Mouse (Mus musculus) heart, embryonic 16.5 days (tissue): ENCODE results near the gene Lyar. TPM values are rescaled to one million over a fixed set of nuclear protein-coding genes. Genes with fewer than 3 reads are reported as not detected.

Experiments used
- ATAC-seq: fragments of 200-750 bp; cut with Nextera tagmentation; replicated peaks from 2 replicates; pipeline ENCODE4 v1.8.0; 2017; ENCODE audit warnings: moderate number of reproducible peaks; ENCODE audit not compliant: insufficient read depth, low FRiP score; ENCODE audit errors: extremely low read depth
- H3K27ac ChIP-seq: fragments of 300-500 bp; sonication (generic); 2 replicates; pipeline ENCODE4 v1.5.1; 2014; ENCODE audit warnings: mild to moderate bottlenecking, low read length, control low read depth, moderate library complexity
- H3K27me3 ChIP-seq: fragments of 300-500 bp; sonication (generic); 2 replicates; pipeline ENCODE4 v1.6.1; 2014; ENCODE audit warnings: low read length, mixed read lengths; ENCODE audit not compliant: control insufficient read depth, insufficient read depth
- H3K36me3 ChIP-seq: fragments of 300-500 bp; sonication (generic); 2 replicates; pipeline ENCODE4 v1.6.1; 2014; ENCODE audit not compliant: control insufficient read depth, insufficient read depth
- H3K4me1 ChIP-seq: fragments of 300-500 bp; sonication (generic); 2 replicates; pipeline ENCODE4 v1.6.1; 2014; ENCODE audit warnings: low read length, mixed read lengths; ENCODE audit not compliant: control insufficient read depth, insufficient read depth
- H3K4me2 ChIP-seq: fragments of 300-500 bp; sonication (generic); 2 replicates; pipeline ENCODE4 v1.6.1; 2014; ENCODE audit warnings: low read depth, mild to moderate bottlenecking, control low read depth, low read length
- H3K4me3 ChIP-seq: fragments of 300-500 bp; sonication (generic); 2 replicates; pipeline ENCODE4 v1.5.1; 2014; ENCODE audit warnings: mild to moderate bottlenecking, control low read depth, low read length
- H3K9ac ChIP-seq: fragments of 300-500 bp; sonication (generic); 2 replicates; pipeline ENCODE4 v1.6.1; 2014; ENCODE audit warnings: low read length, control low read depth
- H3K9me3 ChIP-seq: fragments of 300-500 bp; sonication (generic); replicated peaks from 2 replicates; pipeline ENCODE4 v1.6.1; 2016; ENCODE audit warnings: low read length; ENCODE audit not compliant: control insufficient read depth
- WGBS: fragments of 180-500 bp; shearing (Covaris S2); extraction: QIAGEN DNeasy Blood & Tissue Kit; methylation state at CpG from one replicate; pipeline ENCODE4 v1.1.7; 2014; 5-methylcytosine and 5-hydroxymethylcytosine counted together
- polyA plus RNA-seq: library from polyadenylated mRNA; unstranded; fragments of >200 nt; fragmentation: Nextera tagmentation; extraction: Ambion mirVana; gene quantifications from 2 replicates; pipeline ENCODE4 v1.2.1, GENCODE M21; 2015

The Lyar gene
- polyA plus RNA-seq, 1 experiment from 2014 or later, result 53.7 TPM

- 40% methylated on average over 9 of the region's 9 CpGs for WGBS
- peak overlapping the region; percentile 91 for H3K27ac ChIP-seq
- H3K4me1 ChIP-seq, result peaks cover 5% of the 10 kb centered on the region
- ATAC-seq, result no peak
- H3K4me2 ChIP-seq, result peak overlapping the region; percentile 93
- H3K36me3 ChIP-seq, result peaks cover 22% of the 10 kb centered on the region
- 0 out of 2 replicates have a peak, but pooled peaks cover 2% of the 10 kb centered on the region for H3K27me3 ChIP-seq
- H3K4me3 ChIP-seq, result peak overlapping the region; percentile 77
- H3K9me3 ChIP-seq, result no peaks in the 10 kb centered on the region
- peak overlapping the region; percentile 78 for H3K9ac ChIP-seq
These were observed 39.3 kb downstream of the Lyar start for GRCm38 (mm10) chr5:38259455-38260106.

- peak; percentile 61; the same call in 1 of the 2 replicates for ATAC-seq
- H3K27ac ChIP-seq, result peak within 1 kb of the TSS; percentile 91
- H3K4me2 ChIP-seq, result peak within 1 kb of the TSS; percentile 93
- peak within 1 kb of the TSS; percentile 78 for H3K9ac ChIP-seq
- no peaks in the 10 kb centered on the region for H3K9me3 ChIP-seq
- H3K4me1 ChIP-seq, result peaks cover 5% of the 10 kb centered on the region
- WGBS, result under 1% methylated on average over 40 of the region's 40 CpGs
- H3K36me3 ChIP-seq, result peaks cover 28% of the 10 kb centered on the region
- H3K4me3 ChIP-seq, result peak within 1 kb of the TSS; percentile 77
- H3K27me3 ChIP-seq, result 0 out of 2 replicates have a peak, but pooled peaks cover 2% of the 10 kb centered on the region
These were observed 39.9 kb downstream of the Lyar start, which contains the start of gene Tmem128 for GRCm38 (mm10) chr5:38260107-38260682. TSS of gene Tmem128 (plus strand) at chr5:38260185.

- no peaks in the 10 kb centered on the region for H3K4me1 ChIP-seq
- H3K9me3 ChIP-seq, result no peaks in the 10 kb centered on the region
- H3K27me3 ChIP-seq, result peaks cover 16% of the 10 kb centered on the region
- H3K27ac ChIP-seq, result no peak overlapping the region
- H3K4me3 ChIP-seq, result no peak overlapping the region
- H3K9ac ChIP-seq, result no peak overlapping the region
- H3K4me2 ChIP-seq, result no peak overlapping the region
- ATAC-seq, result no peak
- WGBS, result 84% methylated on average over 3 of the region's 3 CpGs
- peaks cover 24% of the 10 kb centered on the region for H3K36me3 ChIP-seq
These were observed 50.7 kb downstream of the Lyar start for GRCm38 (mm10) chr5:38270942-38271341.

GRCm38 (mm10) chr5:38273831-38274230 lies 53.6 kb downstream of the Lyar start:
- no peak for ATAC-seq
- H3K4me1 ChIP-seq, result no peaks in the 10 kb centered on the region
- H3K27me3 ChIP-seq, result peaks cover 42% of the 10 kb centered on the region
- H3K4me3 ChIP-seq, result no peak overlapping the region
- WGBS, result 69% methylated on average over 4 of the region's 4 CpGs
- H3K36me3 ChIP-seq, result peaks cover 6% of the 10 kb centered on the region
- no peak overlapping the region for H3K27ac ChIP-seq
- H3K9ac ChIP-seq, result no peak overlapping the region
- no peak overlapping the region for H3K4me2 ChIP-seq
- H3K9me3 ChIP-seq, result no peaks in the 10 kb centered on the region

- no peak within 1 kb of the TSS for H3K9ac ChIP-seq
- H3K36me3 ChIP-seq, result no peaks in the 10 kb centered on the region
- ATAC-seq, result no peak
- H3K27me3 ChIP-seq, result peaks cover 50% of the 10 kb centered on the region
- no peaks in the 10 kb centered on the region for H3K9me3 ChIP-seq
- H3K4me2 ChIP-seq, result peak within 1 kb of the TSS; percentile 3; the same call in 1 of the 2 replicates
- H3K4me1 ChIP-seq, result no peaks in the 10 kb centered on the region
- H3K4me3 ChIP-seq, result no peak within 1 kb of the TSS
- WGBS, result 6% methylated on average over 4 of the region's 4 CpGs
- no peak within 1 kb of the TSS for H3K27ac ChIP-seq
These were observed 55.5 kb downstream of the Lyar start, which contains the start of gene Otop1 for GRCm38 (mm10) chr5:38275771-38276170. TSS of gene Otop1 (plus strand) at chr5:38275972.

- Histone ChIP-seq H3K9me3 (no peaks in the 10 kb centered on the region), H3K4me1 (no peaks in the 10 kb centered on the region), H3K9ac (no peak overlapping the region), H3K27ac (no peak overlapping the region), H3K27me3 (peaks cover 50% of the 10 kb centered on the region), H3K4me3 (no peak overlapping the region), H3K4me2 (peak overlapping the region; percentile 3; the same call in 1 of the 2 replicates), H3K36me3 (no peaks in the 10 kb centered on the region)
- WGBS, result 2% methylated on average over 19 of the region's 19 CpGs
- no peak for ATAC-seq
These were observed 56.2 kb downstream of the Lyar start for GRCm38 (mm10) chr5:38276451-38276850.

- Histone ChIP-seq H3K4me2 (peak overlapping the region; percentile 25), H3K9ac (no peak overlapping the region), H3K4me1 (no peaks in the 10 kb centered on the region), H3K4me3 (peak overlapping the region; percentile 22; the same call in 1 of the 2 replicates), H3K9me3 (no peaks in the 10 kb centered on the region), H3K27me3 (peaks cover 50% of the 10 kb centered on the region), H3K36me3 (no peaks in the 10 kb centered on the region), H3K27ac (no peak overlapping the region)
- 2% methylated on average over 63 of the region's 65 CpGs for WGBS
- no peak for ATAC-seq
These were observed 57.0 kb downstream of the Lyar start for GRCm38 (mm10) chr5:38277098-38277866.

- Histone ChIP-seq H3K4me3 (no peak overlapping the region), H3K4me2 (no peak overlapping the region), H3K36me3 (no peaks in the 10 kb centered on the region), H3K27me3 (peaks cover 50% of the 10 kb centered on the region), H3K27ac (no peak overlapping the region), H3K9me3 (no peaks in the 10 kb centered on the region), H3K4me1 (no peaks in the 10 kb centered on the region), H3K9ac (no peak overlapping the region)
- WGBS, result 12% methylated on average over 12 of the region's 12 CpGs
- ATAC-seq, result no peak
These were observed 57.8 kb downstream of the Lyar start for GRCm38 (mm10) chr5:38277936-38278600.
